Mouse (Mus musculus): ENCODE results near the gene Nudt16. TPM values are rescaled to one million over a fixed set of nuclear protein-coding genes. Genes with fewer than 3 reads are reported as not detected.
A peak's percentile ranks its signal among the peaks of the same experiment; 100 is the strongest.
"Not testable (repeated sequence)": the region's sequence is repeated elsewhere in the genome, so short reads cannot be mapped to it uniquely, and the experiment has no call there.

The Nudt16 gene
- 23.6 and 23.8 TPM in 2 replicates for polyA plus RNA-seq (2015; fragmentation: Nextera tagmentation; extraction: Ambion mirVana)

DNA sequence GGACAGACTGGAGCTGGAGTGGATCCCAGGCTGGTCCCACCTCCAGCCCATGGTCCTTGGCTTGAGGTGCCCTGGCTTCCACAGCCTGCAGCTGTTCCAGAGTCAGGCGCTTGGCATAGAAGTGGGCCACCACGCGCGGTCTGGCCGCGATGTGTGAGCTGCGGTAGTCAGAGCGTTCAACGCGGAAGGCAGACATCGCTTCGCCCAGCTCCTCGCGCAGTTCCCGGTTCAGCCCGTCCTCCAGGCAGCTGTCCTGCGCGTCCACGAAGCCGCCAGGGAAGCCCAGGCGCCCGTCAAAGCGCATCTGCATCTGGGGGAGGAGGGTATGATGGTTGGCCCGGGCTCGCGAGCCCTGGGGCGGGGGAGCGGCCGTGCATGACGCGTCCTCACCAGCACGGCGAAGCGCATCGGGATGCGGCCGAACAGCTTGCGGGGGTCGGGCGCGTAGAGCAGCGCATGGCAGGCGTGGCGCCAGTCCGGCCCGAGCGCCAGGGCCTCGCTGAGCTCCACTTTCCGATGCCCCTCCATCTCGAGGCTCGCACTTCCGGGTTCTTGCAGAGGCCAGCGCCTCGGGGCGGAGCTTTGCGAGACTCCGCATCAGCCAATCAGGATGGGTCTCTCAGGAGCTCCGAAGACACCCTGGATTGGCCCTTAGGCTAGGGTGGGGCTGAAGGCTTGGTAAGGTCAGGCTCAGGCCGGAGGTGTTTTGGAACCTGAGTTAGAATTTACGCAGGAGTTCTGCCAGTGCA, at the start of gene Nudt16:
Gene Nudt16, minus strand, starts transcription at position 572 of the 749 bp plus-strand sequence.
- Histone ChIP-seq H3K36me3 (no peaks in the 10 kb centered on the region), H3K4me2 (replicated peaks) (peak within 1 kb of the TSS; percentile 85), H3K4me1 (replicated peaks) (peaks cover 3% of the 10 kb centered on the region), H3K9ac (peak within 1 kb of the TSS; percentile 76), H3K27me3 (replicated peaks) (no peaks in the 10 kb centered on the region), H3K9me3 (no peaks in the 10 kb centered on the region), H3K27ac (peak within 1 kb of the TSS; percentile 88), H3K4me3 (replicated peaks) (peak within 1 kb of the TSS; percentile 74)
- ATAC-seq = peak; percentile 100
- WGBS = under 1% methylated on average over 60 of the region's 60 CpGs

DNA sequence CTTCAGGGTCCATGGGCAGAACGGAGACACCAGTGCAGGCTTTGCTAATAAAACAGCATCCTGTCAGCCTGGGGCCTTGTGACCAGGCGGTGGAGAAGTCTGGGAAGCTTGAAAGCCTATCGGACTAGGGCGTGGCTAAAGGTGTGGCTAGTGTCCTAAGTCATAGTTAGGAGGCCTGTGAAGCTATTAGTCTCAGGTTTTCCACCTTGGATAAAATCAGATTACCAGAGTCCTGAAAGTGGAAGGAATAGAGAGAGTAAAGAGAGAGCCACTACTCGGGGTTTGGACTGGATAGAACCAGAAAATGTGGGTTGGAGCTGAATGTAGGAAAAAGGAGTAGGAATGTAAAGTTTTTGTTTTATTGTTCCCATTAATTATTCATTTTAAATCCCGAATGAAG, 13.4 kb upstream of the Nudt16 start, which contains the start of gene 1700080E11Rik:
Gene 1700080E11Rik, minus strand, starts transcription at position 101 of the 400 bp plus-strand sequence.
- WGBS = 73% methylated on average over 6 of the region's 6 CpGs
- no peak for ATAC-seq

DNA sequence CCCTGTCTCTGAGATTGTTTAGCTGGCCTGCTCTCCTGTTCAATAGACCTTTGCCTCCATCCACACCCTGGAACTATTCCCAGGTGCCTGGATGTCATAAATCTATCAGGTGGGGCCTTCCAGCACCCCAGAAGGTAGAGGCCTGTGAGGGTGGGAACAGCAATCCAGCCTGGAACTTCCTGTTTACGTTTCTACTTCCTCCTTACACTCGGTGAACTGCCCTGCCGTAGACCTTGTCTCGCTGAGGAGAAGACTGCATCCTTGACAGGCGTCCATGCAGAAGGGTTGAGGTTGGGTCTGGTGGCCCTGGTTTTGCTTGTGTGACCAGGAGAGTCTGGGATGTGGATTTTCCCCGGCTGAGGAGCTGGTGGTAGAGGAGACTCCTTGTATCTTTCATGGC, 7.6 kb upstream of the Nudt16 start:
- Histone ChIP-seq H3K4me1 (replicated peaks) (no peaks in the 10 kb centered on the region), H3K27me3 (replicated peaks) (no peaks in the 10 kb centered on the region), H3K27ac (no peak overlapping the region), H3K4me3 (replicated peaks) (no peak overlapping the region), H3K4me2 (replicated peaks) (peak overlapping the region; percentile 19; the same call in 1 of the 2 replicates), H3K9ac (no peak overlapping the region), H3K36me3 (no peaks in the 10 kb centered on the region), H3K9me3 (no peaks in the 10 kb centered on the region)
- ATAC-seq = peak; percentile 95
- WGBS = 27% methylated on average over 6 of the region's 6 CpGs

More for the DNA sequence above, 13.4 kb upstream of the Nudt16 start, which contains the start of gene 1700080E11Rik:
- no peak within 1 kb of the TSS for H3K4me2 ChIP-seq (replicated peaks)
- H3K9ac ChIP-seq = no peak within 1 kb of the TSS
- no peaks in the 10 kb centered on the region for H3K27me3 ChIP-seq (replicated peaks)
- H3K4me1 ChIP-seq (replicated peaks) = no peaks in the 10 kb centered on the region
- no peaks in the 10 kb centered on the region for H3K36me3 ChIP-seq
- H3K27ac ChIP-seq = no peak within 1 kb of the TSS
- H3K4me3 ChIP-seq (replicated peaks) = no peak within 1 kb of the TSS
- H3K9me3 ChIP-seq = no peaks in the 10 kb centered on the region

DNA sequence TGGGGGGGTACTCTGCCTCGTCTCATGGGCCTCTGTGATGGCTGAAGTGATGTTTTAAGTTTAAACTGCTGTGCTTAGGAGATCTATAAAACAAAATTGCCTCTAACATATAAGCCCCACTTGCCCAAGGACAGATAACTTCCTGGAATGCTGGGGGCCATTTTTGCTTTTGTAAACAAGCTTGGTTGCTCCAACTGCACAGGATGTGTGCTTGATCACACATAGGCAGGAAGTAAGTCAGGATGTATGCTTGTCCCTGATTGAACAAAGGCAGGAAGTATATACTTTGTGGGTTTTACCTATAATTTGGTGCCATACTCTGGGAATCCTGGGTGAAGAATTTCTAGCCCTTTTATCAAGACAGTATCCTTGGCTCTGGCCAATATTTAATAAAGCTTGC, 4.8 kb upstream of the Nudt16 start:
- peaks cover 3% of the 10 kb centered on the region; the same call in 1 of the 2 replicates for H3K4me1 ChIP-seq (replicated peaks)
- H3K4me2 ChIP-seq (replicated peaks) = no peak overlapping the region
- H3K27me3 ChIP-seq (replicated peaks) = no peaks in the 10 kb centered on the region
- no peak for ATAC-seq
- H3K9ac ChIP-seq = no peak overlapping the region
- WGBS = 44% methylated on average over 1 of the region's 1 CpGs
- no peak overlapping the region for H3K4me3 ChIP-seq (replicated peaks)
- H3K27ac ChIP-seq = no peak overlapping the region
- no peaks in the 10 kb centered on the region for H3K9me3 ChIP-seq
- H3K36me3 ChIP-seq = no peaks in the 10 kb centered on the region

DNA sequence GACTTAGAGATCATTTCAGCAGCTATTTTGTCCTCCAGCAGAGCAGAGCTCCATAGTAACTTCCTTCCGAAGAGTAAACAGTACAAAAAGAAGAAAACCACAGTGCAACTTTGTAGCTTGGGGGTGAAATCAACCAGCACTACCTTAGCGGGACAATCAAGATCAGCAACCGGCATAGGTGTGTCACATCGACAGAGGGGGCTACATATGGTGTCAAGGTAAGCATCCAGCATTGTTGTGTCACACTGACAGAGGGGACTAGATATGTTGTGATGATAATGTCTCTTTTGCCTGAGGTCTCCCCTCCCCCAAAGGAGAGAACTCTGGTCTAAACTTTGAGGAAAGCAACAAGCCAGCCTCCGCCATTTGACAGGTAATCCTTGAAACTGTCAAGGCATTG, 2.9 kb upstream of the Nudt16 start:
- no peak overlapping the region for H3K27ac ChIP-seq
- H3K4me1 ChIP-seq (replicated peaks) = peaks cover 3% of the 10 kb centered on the region
- H3K9ac ChIP-seq = no peak overlapping the region
- no peaks in the 10 kb centered on the region for H3K36me3 ChIP-seq
- no peak for ATAC-seq
- 81% methylated on average over 5 of the region's 5 CpGs for WGBS
- no peaks in the 10 kb centered on the region for H3K27me3 ChIP-seq (replicated peaks)
- H3K4me3 ChIP-seq (replicated peaks) = no peak overlapping the region
- H3K9me3 ChIP-seq = no peaks in the 10 kb centered on the region
- no peak overlapping the region for H3K4me2 ChIP-seq (replicated peaks)

DNA sequence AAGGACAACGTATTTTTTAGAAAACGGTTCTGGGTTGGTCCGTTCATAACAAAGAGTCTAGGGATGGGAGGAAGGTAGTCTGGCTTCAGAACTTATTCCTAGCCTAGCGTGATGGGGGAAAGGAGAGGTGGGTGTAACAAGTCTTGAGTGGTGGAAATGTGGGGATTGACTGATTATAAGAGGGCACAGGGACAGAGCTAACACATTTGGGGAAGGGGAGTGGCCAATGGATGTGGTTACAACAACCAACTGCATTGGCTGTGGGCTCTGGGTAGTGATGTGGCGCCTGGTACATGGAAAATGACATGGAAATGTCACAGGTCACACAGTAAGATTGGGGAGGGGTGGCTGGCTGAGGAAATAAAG, 361 bp upstream of the Nudt16 start:
- 25% methylated on average over 5 of the region's 5 CpGs for WGBS
- Histone ChIP-seq H3K9me3 (no peaks in the 10 kb centered on the region), H3K4me2 (replicated peaks) (peak overlapping the region; percentile 85), H3K36me3 (no peaks in the 10 kb centered on the region), H3K9ac (no peak overlapping the region), H3K4me1 (replicated peaks) (peaks cover 3% of the 10 kb centered on the region), H3K4me3 (replicated peaks) (peak overlapping the region; percentile 74), H3K27ac (peak overlapping the region; percentile 88), H3K27me3 (replicated peaks) (no peaks in the 10 kb centered on the region)
- peak; percentile 50 for ATAC-seq

GRCm38 (mm10) chr9:105130331-105130730, 1.3 kb downstream of the Nudt16 start:
- Histone ChIP-seq H3K9me3 (no peaks in the 10 kb centered on the region), H3K27me3 (replicated peaks) (no peaks in the 10 kb centered on the region), H3K9ac (no peak overlapping the region), H3K27ac (no peak overlapping the region), H3K4me1 (replicated peaks) (peaks cover 3% of the 10 kb centered on the region), H3K4me3 (replicated peaks) (no peak overlapping the region), H3K4me2 (replicated peaks) (peak overlapping the region; percentile 85), H3K36me3 (no peaks in the 10 kb centered on the region)
- no peak for ATAC-seq
- 94% methylated on average over 8 of the region's 8 CpGs for whole genome bisulfite sequencing

DNA sequence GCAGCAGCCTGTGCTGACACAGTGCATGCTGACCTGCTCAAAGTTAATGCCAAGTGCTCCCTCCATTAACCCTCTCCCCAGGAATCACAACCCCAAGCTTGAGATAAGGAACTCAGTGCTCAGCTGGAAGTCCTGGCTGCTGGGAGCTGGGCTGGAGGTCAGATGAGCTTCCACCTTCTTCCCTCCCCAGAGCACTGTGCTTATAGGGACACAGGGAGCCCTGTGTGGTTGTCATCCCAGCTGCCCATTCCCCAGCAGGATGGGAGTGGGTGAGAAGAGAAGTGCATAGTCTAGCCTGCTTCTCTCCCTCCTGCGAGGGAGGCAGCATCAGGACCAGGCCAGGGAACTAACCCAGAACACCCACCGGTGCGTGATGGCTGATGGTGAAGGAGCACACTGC, 6.4 kb downstream of the Nudt16 start:
- ATAC-seq = not testable (repeated sequence)

GRCm38 (mm10) chr9:105103893-105104292, 27.7 kb downstream of the Nudt16 start:
- no peaks in the 10 kb centered on the region for H3K27me3 ChIP-seq (replicated peaks)
- H3K4me2 ChIP-seq (replicated peaks) = no peak overlapping the region
- no peaks in the 10 kb centered on the region for H3K9me3 ChIP-seq
- no peak overlapping the region for H3K4me3 ChIP-seq (replicated peaks)
- H3K4me1 ChIP-seq (replicated peaks) = no peaks in the 10 kb centered on the region
- no peak overlapping the region for H3K9ac ChIP-seq
- H3K36me3 ChIP-seq = no peaks in the 10 kb centered on the region
- no peak for ATAC-seq
- H3K27ac ChIP-seq = no peak overlapping the region
- 91% methylated on average over 5 of the region's 5 CpGs for WGBS

More for the DNA sequence above, 6.4 kb downstream of the Nudt16 start:
- H3K27me3 ChIP-seq (replicated peaks); H3K9ac ChIP-seq; H3K27ac ChIP-seq; H3K4me3 ChIP-seq (replicated peaks); H3K4me1 ChIP-seq (replicated peaks); H3K9me3 ChIP-seq; H3K36me3 ChIP-seq; H3K4me2 ChIP-seq (replicated peaks): not testable (repeated sequence)
- 73% methylated on average over 3 of the region's 3 CpGs for WGBS

GRCm38 (mm10) chr9:105101911-105102310, 29.7 kb downstream of the Nudt16 start:
- H3K4me2 ChIP-seq (replicated peaks) = no peak overlapping the region
- H3K4me3 ChIP-seq (replicated peaks) = no peak overlapping the region
- H3K9me3 ChIP-seq = no peaks in the 10 kb centered on the region
- H3K36me3 ChIP-seq = no peaks in the 10 kb centered on the region
- H3K27ac ChIP-seq = no peak overlapping the region
- ATAC-seq = no peak
- WGBS = 44% methylated on average over 1 of the region's 1 CpGs
- H3K9ac ChIP-seq = no peak overlapping the region
- H3K27me3 ChIP-seq (replicated peaks) = no peaks in the 10 kb centered on the region
- no peaks in the 10 kb centered on the region for H3K4me1 ChIP-seq (replicated peaks)

- Histone ChIP-seq H3K4me3 (replicated peaks) (no peak overlapping the region), H3K4me2 (replicated peaks) (no peak overlapping the region), H3K27me3 (replicated peaks) (no peaks in the 10 kb centered on the region), H3K4me1 (replicated peaks) (no peaks in the 10 kb centered on the region), H3K36me3 (no peaks in the 10 kb centered on the region), H3K9ac (no peak overlapping the region), H3K9me3 (no peaks in the 10 kb centered on the region), H3K27ac (no peak overlapping the region)
- 44% methylated on average over 15 of the region's 15 CpGs for WGBS
- ATAC-seq = no peak
Observed at GRCm38 (mm10) chr9:105100807-105101570, 30.6 kb downstream of the Nudt16 start.

GRCm38 (mm10) chr9:105080246-105080645, 51.4 kb downstream of the Nudt16 start:
- ATAC-seq = no peak
- Histone ChIP-seq H3K4me1 (replicated peaks) (no peaks in the 10 kb centered on the region), H3K9ac (no peak overlapping the region), H3K36me3 (peaks cover 4% of the 10 kb centered on the region; the same call in 1 of the 2 replicates), H3K27me3 (replicated peaks) (no peaks in the 10 kb centered on the region), H3K4me3 (replicated peaks) (no peak overlapping the region), H3K27ac (no peak overlapping the region), H3K9me3 (no peaks in the 10 kb centered on the region), H3K4me2 (replicated peaks) (no peak overlapping the region)
- 96% methylated on average over 3 of the region's 3 CpGs for WGBS
